Mouse (Mus musculus): Measurements from ENCODE around the gene Frmd8.

Gene Frmd8

DNA sequence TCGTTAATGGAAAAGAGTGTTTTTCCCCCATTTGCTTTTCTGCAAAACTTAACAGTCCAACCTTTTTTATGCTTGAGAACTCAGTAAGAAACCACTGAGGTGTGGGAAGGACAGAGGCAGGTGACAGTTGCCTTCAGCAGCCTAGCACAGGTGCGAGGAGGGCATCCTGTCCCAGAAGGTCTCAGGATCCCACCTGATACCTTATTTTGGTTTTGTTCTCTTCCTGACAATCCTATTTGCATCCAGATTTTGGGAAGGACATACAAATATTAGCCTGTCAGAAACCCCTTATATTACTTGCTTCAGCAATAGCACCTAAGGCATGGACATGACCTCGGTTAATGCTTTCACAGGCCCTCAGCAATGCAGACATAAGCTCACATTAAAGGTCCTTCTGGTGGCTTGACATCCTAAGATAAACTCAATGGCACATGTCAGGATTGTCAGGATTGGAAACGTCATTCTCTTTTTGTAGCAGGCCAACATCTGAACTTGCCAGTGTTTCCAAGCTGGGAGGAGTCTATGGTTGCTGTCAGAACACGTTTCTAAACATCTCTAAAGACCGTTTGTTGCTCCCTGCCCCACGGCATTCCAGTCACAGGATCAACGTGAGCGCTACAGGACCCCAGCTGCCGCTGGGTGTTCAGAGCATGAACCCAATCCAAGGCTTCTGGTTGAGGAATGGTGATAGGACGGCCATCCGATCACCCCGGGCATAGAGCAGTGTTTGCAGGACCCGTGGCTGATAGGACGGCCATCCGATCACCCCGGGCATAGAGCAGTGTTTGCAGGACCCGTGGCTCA lies 34.8 kb downstream of the Frmd8 start:
- DNase-seq (ENCODE audit: low read depth in 2 of 2, low spot score in 2 of 2) = no peak

DNA sequence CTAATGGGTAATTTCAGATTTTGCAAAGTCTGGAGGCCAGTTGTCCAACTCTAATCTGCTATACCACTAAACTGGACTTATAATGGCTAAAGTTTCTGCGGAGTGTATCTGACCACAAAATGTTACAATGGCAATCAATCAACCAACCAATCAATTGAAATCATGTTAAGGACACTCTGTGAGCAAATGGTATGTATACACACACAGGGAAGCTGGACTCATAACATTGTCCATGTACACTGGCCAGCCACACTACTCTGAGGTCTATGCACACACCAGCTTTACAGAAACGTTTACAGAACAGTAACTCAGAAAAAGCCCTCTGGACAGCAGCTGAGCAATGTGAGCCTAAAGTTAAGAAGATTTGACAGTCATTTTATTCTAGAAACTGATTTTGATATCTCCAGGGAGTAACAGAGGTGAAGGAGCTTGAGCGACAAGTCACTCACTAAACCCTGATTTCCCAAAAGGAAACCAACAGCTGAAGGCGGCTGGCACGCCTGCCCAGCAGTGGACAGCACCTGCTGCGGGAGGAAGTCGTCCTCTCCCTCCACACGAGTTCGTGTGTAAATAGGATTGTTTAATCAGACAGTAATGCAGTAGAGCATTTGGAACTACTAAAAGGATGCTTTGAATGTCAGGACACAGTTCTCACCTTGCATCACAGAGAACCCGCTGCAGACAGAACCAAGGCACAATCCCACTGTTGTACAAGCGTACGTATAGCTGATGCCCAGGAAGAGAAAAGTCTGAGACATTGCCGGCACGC lies 35.6 kb downstream of the Frmd8 start:
- no peak for DNase-seq (ENCODE audit: low read depth in 2 of 2, low spot score in 2 of 2)

DNA sequence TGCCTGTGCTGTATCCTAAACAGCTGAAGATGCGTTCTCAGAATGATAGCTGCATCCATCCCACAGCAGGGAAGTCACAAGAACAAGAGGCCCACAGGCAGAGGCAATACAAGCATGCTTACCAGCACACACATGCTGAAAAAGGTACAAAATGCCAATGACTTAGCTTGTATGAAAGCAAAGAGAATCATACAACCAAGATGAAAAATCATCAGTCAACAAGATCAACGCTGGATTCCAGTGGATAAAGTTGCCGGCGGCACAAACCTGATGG lies 36.2 kb downstream of the Frmd8 start:
- no peak for DNase-seq (ENCODE audit: low read depth in 2 of 2, low spot score in 2 of 2)

DNA sequence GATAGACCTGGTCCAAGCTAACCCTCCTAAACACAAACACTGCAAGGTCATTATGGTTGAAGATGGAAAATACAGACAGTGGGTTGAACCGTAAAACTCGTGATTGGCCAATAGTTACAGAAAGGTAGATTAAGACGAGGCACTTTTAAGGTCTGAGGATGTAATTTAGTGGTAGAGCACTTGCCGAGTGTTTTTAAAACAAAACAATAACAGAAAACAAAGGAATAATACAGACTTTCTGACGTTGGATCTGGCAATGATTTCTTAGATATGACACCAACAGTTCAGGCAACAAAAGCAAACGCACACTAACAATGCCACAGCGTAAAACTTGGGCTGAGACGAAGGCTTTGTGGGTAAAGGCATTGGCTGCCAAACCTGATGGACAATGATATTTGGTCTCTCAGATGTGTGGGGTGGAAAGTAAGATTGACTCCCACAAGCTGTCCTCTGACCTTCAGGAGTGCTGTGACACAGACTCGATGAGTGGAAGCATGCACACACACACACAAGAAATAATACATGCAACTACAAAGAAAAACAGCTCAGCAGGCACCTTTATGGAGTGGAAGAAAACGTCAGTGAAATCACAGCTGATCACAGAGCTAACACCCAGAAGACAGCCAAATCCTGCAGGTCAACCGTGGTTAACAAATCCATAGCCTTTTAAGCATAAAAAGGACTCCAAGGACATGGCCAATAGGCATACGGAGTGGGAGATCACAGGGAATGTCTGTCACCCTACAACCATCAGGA lies 36.8 kb downstream of the Frmd8 start:
- no peak for DNase-seq (ENCODE audit: low read depth in 2 of 2, low spot score in 2 of 2)

DNA sequence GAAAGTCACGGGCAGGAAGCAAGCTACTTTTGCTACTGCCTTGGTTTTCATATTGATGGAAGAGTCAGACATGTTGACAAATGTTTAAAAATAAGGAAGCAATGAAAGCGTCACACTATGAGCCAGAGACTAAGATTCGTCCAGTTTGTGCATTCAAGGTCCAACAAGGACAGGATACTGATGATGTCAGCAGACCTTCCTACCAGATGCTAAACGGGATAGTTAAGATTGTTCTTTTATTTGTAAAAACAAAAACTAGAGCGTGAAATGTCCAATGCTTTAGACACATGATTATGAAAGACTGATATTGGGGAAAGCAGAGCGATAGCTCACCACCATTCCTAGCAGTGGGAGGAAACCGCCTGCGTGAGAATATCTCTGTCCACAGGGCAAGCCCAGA lies 37.5 kb downstream of the Frmd8 start:
- DNase-seq (ENCODE audit: low read depth in 2 of 2, low spot score in 2 of 2) = no peak

DNA sequence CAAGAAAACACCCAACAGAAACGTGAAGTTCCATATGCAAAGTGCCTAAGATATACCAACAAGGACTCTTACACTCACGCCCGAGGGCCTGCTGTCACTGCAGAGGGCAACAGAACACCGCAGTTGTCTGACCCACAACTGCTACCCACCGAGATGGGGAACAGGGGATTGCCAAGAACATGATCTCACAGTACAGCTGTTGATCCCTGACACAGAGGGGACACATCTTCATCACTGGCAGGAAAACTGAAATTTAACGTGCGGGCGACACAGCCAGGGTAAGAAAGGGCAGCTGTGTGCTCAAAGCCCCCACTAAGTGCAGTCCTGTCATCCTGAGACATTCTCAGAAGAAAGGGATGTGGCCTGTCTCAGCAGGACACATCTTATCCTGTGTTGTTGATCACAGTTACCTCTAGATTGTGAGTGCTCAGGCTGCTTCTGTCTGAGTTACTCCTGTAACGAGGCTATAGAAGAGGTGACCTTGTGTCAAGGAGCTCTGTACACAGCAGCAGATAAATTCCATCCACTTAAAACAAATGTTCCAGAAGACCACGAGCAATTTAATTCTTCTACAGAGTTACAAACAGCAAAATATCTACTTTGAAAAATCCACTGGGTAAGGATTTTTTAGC lies 38.0 kb downstream of the Frmd8 start:
- DNase-seq (ENCODE audit: low read depth in 2 of 2, low spot score in 2 of 2) = no peak

DNA sequence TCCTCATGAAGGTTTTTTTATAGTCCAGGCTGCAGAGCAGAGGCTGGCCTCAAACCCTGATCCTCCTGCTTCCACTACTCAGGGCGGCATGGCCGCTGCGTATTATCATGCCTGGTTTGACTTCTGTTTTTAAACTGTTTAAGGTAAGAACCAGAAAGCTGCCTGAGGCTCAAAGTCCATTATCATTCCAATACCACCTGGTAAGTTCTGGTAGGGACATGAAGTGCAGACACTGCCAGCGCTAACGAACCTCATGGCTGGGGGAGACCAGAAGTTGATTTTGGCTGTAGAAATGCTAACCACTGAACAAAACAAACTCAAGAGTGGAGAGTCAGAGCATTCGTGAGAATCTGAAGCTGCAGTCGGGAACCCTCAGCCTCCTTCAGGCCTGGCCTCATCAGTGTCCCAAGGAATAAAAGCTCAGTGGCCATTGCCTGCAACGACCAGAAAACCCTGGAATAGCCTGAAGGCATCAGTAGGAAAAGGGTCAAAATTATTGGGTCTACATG lies 39.1 kb downstream of the Frmd8 start:
- no peak for DNase-seq (ENCODE audit: low read depth in 2 of 2, low spot score in 2 of 2)

DNA sequence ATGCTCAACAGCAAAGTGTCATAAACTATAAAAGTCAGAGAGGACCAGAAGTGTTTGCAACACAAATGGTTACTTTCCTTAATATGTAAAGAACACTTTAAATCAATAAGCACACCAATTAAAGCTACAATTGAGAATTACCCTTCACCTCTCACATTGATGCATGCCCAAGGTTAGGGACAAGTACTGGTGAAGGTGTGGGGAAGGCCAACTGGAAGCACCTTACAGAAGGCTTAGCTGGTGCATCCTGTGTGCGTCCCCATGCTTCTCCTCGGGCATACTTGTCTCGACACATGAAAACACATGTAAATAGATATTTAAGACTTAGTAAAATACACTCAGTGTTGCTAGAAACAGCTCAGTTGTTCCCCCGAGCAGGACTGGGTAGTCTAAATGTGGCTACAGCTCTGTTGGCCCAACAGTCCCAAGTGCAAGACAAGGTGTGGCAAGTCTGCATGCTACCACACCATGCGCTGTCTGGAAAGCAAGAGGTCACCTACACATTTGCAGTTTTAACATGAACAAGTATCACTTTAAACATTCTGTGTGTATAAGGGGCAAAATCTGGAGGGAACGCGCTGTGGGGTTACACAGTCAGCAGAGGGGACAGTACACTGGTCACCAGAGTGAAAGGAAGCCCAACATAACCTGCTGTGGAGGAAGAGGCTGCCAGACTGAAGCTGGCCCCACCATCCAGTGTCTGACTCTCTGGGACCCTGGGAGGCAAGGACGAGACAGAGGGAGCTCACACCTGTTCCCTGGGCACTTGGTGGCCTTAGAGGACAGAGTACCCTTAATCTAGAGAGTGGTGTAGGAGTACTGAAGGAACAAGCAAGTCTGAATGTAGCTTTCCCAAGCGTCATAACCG lies 39.8 kb downstream of the Frmd8 start:
- no peak for DNase-seq (ENCODE audit: low read depth in 2 of 2, low spot score in 2 of 2)

DNA sequence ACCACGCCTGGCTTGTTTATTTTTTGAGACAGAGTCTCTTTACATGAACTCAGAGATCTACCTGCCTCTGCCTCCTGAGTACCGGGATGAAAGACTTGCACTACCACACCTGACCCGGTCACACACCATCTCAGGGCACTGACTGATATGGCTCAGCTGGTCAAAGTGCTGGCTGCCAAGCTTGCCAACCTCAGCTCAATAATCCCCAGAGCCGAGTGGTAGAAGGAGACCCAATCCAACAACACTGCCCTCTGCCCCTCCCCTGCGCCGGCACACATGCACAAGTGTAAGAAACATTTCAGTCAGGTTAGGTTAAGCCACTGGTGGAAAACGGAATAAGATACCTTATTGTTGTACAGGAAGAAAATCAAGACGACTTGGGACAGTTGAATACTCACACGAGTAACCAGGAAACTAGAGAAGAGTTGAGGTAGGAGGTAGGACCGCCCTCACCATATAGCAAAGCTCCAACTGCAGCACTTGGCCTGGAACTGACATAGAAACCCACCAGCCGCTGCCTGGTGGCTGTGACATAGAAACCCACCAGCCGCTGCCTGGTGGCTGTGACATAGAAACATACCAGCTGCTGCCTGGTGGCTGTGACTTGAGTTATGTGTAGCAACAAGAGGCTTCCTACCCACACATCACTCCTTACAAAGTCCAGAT lies 40.7 kb downstream of the Frmd8 start:
- DNase-seq (ENCODE audit: low read depth in 2 of 2, low spot score in 2 of 2) = no peak

DNA sequence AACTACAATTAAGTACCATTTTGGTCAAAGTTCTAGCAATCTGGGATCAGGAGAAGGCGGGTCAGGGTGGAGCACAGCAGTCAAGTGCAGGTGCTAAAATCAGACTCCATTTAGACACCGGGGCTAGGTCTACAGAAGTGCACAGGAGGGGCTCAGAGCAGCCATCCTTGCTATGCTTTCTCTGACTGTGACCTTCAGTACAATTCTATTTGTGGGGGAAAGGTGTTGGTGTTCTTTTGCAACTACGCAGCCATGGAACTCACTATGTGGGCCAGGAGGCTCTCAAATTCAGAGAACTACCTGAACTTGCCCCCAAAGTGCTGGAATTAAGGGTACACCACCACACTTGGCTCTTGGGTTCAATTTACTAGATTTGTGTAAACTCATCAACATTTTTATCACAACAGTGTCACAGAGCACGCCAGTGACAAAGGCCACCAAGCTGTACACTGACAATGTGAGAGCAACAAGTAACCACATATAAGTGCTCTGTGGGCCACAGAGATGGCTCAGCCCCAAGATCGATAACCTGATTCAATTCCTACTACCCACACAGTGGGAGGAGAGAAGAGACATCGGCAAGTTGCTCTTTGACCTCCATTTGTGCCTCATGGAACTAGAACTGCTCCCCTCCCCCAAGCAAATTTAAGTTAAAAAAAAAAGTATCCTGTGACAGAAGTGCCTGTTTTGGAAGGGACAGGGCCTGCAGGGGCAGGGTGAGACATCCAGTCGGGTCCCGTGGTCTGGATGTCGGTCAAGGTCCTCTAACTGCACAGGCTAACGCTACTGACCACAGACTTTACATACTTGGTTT lies 41.6 kb downstream of the Frmd8 start:
- DNase-seq (ENCODE audit: low read depth in 2 of 2, low spot score in 2 of 2) = no peak

DNA sequence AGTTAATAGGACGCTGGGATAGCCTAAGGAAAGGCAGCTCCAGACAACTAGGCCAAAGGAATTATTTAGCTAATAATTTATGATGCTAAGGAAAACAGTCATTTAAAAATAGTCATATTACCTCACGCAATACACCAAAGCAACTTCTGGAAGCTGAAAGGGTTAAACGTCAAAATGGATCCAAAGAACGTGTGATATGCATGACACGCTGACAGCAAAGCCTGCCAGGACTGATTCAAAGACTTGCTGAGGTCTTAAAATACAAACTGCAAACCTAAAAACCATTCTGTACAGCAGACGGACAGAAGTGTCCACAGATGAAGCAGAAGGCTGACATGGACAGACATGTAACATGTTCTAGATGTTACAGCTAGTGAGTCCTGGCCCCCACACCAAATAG lies 42.7 kb downstream of the Frmd8 start:
- DNase-seq (ENCODE audit: low read depth in 2 of 2, low spot score in 2 of 2) = no peak

DNA sequence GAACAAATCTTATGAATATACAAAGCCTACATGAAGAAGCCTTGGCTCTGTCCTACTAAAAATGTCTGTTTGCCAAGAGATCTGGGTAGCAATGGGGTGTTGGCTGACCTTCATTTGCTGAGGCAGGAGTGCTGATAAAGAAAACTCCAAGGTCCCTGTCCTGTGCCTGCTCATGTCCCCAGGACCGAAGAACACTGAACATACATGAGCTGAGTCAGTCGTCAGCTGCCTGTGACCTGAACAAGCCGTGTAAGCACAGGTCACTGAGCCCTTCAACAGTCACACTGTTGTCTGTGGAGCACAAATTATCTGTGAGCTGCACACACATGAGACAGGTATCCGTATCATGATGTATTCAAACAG lies 43.1 kb downstream of the Frmd8 start:
- DNase-seq (ENCODE audit: low read depth in 2 of 2, low spot score in 2 of 2) = no peak

DNA sequence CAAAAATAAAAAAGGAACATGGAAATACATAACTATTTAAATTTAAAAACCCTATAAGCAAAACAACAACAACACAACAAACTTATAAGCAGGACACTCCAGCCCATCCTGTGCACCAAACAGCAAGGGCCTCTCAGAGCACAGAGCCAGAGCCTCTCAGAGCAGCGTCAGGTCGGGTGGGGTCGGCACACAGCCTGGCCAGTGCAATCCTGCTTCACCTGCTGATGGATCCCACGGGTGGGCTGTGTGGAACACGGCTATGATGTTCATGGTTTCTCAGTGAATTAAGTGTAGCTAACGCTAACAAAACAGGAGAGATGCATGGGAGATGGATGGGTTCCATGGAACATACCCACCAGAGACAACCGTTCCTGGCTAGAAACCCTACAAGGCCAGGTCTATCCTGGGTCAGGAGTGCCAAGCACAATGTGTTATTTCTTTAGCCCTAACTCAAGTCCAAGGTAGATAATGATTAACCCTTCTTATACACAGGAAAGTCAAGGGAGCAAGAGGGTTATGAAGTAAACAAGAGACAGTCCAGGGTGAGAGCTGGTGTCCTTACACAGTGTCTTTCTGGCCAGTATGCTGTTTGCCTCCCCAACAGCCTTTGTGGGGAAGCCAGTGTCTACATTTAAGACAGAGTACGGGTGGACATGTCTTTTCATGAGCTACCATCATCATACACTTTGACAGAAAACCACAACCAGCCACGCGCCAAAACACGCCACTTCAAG lies 43.7 kb downstream of the Frmd8 start:
- DNase-seq (ENCODE audit: low read depth in 2 of 2, low spot score in 2 of 2) = no peak

DNA sequence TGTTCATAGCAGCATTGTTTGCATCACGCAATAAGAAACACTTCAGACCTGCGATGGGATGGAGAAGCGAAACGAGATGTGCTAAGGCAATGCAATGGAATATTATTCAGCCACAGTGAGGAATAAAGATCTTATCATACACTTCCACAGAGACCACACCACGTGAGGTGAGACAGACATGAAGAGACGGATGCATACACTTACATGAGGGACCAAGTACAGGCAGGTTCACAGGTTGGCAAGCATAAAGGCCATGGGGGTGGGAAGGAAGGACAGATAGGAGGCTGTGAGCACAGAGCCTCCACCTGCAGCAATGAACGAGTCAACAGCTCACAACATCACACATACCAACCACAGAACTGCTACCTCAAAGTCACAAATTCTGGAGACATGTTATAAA lies 44.3 kb downstream of the Frmd8 start:
- DNase-seq (ENCODE audit: low read depth in 2 of 2, low spot score in 2 of 2) = no peak

DNA sequence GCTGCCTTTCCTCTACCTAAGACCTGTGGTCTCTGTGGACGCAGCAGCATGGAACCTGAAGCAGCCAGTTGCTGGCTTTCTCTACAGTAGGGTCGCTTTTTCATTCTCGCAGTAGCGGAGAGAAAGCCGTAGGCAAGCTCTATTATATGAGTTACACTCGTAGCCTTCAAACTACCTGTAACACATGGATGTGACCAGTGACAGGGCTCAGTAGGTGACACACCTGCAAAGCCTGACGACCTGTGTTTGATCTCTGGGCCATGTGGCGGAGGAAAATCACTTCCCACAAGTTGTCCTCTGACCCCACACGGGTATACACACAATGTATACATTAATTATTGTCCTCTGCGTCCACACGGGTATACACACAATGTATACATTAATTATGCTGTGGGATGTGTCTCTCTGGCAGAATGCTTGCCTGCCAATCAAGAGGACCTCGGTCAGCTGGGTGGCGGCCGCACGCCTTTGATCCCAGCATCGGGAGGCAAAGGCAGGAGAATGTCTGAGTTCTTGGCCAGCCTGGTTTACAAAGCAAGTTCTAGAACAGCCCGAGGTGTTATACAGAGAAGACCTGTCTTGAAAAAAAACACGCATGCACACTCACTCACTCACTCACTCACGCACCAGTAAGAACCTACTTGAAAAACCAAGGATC lies 45.0 kb downstream of the Frmd8 start:
- no peak for DNase-seq (ENCODE audit: low read depth in 2 of 2, low spot score in 2 of 2)

DNA sequence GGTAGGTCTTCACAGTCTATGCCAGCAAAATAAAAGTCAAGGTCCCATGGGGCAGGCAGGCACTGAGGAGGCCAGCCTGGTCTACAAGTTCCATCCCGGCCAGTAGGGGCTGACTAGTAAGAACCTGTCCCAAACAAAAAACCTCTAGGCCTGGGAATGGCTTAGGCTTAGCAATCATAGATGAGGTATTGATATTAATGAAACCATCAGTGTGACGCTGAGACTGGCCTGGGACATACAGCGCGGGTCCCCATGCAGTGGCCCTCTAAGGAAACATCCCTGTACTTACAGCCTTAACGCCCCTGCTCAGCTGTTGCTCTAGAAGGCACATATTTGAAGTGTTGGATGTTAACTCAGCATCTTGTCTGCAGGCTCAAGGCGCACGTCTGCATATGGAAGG lies 46.2 kb downstream of the Frmd8 start:
- no peak for DNase-seq (ENCODE audit: low read depth in 2 of 2, low spot score in 2 of 2)

DNA sequence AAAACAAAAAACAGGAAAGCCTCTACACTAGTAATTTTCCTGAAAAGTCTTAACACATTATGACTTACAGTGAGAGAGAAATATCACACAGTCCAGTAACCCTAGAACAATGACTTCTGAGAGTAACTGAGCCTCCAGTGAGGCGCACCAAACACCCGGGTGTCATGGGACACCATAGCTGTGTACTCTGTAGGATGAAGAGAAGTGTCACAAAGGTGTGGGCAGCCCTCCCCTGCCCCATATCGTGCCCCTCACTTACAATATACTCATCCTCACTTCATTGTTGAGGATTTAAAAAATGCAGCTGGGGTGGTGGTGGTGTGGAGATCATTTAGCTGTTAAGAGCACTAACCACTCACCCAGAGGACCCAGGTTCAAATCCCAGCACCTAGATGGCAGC lies 46.9 kb downstream of the Frmd8 start:
- no peak for DNase-seq (ENCODE audit: low read depth in 2 of 2, low spot score in 2 of 2)
